Mouse (Mus musculus) embryo, embryonic 10 days (tissue): ENCODE data around the gene Fezf2.
A peak's percentile ranks its signal among the peaks of the same experiment; 100 is the strongest.

Experiments
- DNase-seq: peaks from one replicate; pipeline ENCODE4 v3.0.0-alpha.2; 2015; ENCODE audit warnings: low spot score

The Fezf2 gene

GRCm38 (mm10) chr14:12342458-12343131, 5.4 kb downstream of the Fezf2 start:
- peak; percentile 67 for DNase-seq

DNA sequence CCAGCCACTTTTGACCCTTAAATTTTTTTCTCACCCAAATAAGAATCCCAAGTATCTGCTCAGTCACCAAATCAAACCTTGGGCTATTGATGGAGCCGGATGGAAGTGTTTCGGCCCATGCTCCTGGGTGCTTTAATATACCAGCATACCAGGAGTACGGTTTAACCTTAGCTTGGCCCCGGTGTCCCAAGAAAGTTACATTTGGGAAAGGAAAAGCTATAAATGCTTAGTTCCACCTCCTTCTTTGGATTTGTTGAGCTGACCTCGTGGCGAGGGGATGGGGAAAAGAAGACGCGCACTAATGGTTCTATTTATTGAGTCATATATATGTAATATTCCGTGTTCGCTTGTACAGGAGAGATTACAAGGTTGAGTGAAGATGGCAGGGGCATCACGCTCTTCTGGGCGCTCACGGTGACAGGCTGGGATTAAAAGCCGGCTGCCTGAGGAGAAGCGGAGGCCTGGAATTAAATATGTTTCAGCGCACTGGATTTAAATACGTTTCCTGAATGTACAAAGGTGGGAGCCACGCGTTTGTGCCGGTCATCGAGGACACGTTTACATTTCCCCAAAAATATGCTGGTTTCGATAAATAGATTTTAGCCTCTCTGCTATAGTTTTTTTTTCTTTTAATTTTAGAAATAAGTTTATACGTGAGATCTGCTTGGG, 6.1 kb downstream of the Fezf2 start:
- DNase-seq, result peak; percentile 4

GRCm38 (mm10) chr14:12341075-12341788, 6.8 kb downstream of the Fezf2 start:
- DNase-seq, result peak; percentile 67

- DNase-seq, result peak; percentile 30
These were observed 7.5 kb downstream of the Fezf2 start for GRCm38 (mm10) chr14:12340238-12341074.

- peak; percentile 9 for DNase-seq
These were observed 9.0 kb downstream of the Fezf2 start for GRCm38 (mm10) chr14:12338811-12339565.

GRCm38 (mm10) chr14:12337998-12338809, 9.8 kb downstream of the Fezf2 start:
- peak; percentile 59 for DNase-seq

- peak; percentile 21 for DNase-seq
These were observed 10.5 kb downstream of the Fezf2 start for GRCm38 (mm10) chr14:12337421-12337997.

- DNase-seq, result peak; percentile 9
These were observed 13.1 kb downstream of the Fezf2 start for GRCm38 (mm10) chr14:12334925-12335324.

- no peak for DNase-seq
These were observed 14.4 kb downstream of the Fezf2 start for GRCm38 (mm10) chr14:12333622-12334021.

DNA sequence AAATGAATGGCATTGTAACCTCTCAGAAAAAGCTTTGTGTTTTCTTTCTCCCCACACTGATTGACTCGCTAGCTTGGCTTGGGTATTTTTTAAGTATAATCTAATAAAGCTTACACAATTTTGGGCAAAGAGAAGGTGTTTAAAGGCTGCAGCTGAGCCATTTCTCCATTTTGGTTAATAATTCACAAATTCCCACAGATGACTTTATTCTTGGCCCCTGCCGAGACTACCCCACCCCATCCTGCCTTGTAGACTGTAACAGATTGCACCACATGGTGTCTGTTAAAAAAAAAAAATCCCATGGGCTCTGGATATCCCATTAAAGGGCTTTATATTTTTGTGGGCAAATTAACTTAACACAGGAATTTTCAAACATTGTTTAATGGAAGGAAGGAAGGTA, 44.9 kb downstream of the Fezf2 start:
- no peak for DNase-seq

GRCm38 (mm10) chr14:12300677-12301076, 47.3 kb downstream of the Fezf2 start:
- DNase-seq, result no peak

DNA sequence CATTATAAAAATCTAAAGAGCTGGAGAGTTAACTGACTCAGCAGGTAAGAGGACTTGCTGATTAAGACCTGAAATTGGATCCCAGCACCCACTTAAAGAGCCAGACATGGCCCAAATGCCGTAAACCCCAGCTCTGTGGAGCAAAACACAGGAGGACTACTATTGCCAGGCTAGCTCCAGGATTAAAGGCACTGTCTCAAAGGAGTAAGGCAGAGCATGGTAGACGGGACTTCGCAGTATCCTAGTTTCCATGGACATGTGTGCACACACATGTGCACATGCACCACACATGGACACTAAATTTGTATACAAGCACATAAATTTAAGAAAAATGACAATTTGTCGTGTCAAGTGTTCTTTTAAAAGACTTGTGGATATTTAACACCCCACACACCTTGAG, 47.7 kb downstream of the Fezf2 start:
- DNase-seq, result no peak

- no peak for DNase-seq
These were observed 48.3 kb downstream of the Fezf2 start for GRCm38 (mm10) chr14:12299654-12300053.

GRCm38 (mm10) chr14:12299171-12299570, 48.8 kb downstream of the Fezf2 start:
- DNase-seq, result no peak

DNA sequence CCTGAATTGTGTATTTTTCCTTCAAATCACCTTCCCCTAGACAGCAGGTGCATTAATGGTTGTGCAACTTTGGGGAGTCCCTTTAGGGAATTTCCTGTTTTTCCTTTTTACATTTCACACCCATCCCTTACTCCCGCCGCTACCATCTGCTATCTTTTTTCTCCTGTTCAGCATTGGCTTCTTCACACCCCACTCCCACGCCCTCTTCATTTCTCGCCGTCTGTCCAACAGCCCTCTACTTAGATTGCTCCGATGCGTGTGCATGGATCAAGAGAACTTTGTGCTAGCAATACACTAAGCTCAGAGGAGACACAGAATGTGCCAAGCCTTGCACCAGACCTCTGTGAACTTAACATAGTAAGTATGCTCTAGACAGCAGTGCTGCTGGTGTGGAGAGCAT, 51.6 kb downstream of the Fezf2 start:
- DNase-seq, result no peak
